Mouse (Mus musculus) olfactory bulb, adult 2 months (tissue): ENCODE results near the gene Zfp467.

ENCODE experiments used
- CTCF ChIP-seq: fragments of 200-500 bp; IDR thresholded peaks from 2 replicates; pipeline ENCODE4 v1.5.1; 2012; ENCODE audit warnings: low read depth, mild to moderate bottlenecking, low read length, moderate library complexity; ENCODE audit not compliant: insufficient read depth
- POLR2A ChIP-seq: fragments of 200-500 bp; IDR thresholded peaks from 2 replicates; pipeline ENCODE4 v1.6.1; 2012; ENCODE audit warnings: mild to moderate bottlenecking, low read depth, low read length, moderate library complexity; ENCODE audit not compliant: insufficient read depth

DNA sequence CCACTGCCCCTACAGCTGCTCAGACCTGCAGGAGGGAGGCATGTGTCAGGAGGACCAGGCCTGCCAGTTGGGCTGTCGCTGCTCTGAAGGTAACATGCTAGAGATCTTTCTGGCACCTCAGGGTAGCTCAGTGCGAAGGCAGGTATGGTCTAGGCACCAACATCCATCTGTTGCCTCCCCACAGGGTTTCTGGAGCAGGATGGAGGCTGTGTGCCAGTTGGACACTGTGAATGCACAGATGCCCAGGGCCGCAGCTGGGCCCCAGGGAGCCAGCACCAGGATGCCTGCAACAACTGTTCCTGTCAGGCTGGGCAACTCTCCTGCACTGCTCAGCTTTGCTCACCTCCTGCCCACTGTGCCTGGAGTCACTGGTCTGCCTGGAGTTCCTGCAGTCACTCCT is 44.1 kb upstream of the Zfp467 start:
- TF ChIP-seq CTCF: no peak
- no peak for TF ChIP-seq POLR2A
